Mouse (Mus musculus): ENCODE measurements at regions not wholly inside any gene's neighbourhood (a gene's known extent, or its start where the extent isn't known, plus 50 kb on each side); places are given as distances from the start of the nearest gene placed in this dataset. TPM values are rescaled to one million over a fixed set of nuclear protein-coding genes. Genes with fewer than 3 reads are reported as not detected.

- WGBS = 81% methylated on average over 1 of the region's 1 CpGs
- Histone ChIP-seq H3K9me3 (no peaks in the 10 kb centered on the region), H3K4me3 (no peak overlapping the region), H3K4me1 (replicated peaks) (no peaks in the 10 kb centered on the region), H3K4me2 (no peak overlapping the region), H3K9ac (no peak overlapping the region), H3K27me3 (no peaks in the 10 kb centered on the region), H3K27ac (replicated peaks) (no peak overlapping the region), H3K36me3 (no peaks in the 10 kb centered on the region)
- ATAC-seq (ENCODE audit: low read depth) = no peak
Observed at GRCm38 (mm10) chr1:122055146-122055545, 487.4 kb upstream of the Ddx18 start.

GRCm38 (mm10) chr1:122048112-122048725 is 480.4 kb upstream of the Ddx18 start:
- H3K4me3 ChIP-seq = no peak overlapping the region
- H3K36me3 ChIP-seq = no peaks in the 10 kb centered on the region
- H3K9me3 ChIP-seq = no peaks in the 10 kb centered on the region
- no peak overlapping the region for H3K27ac ChIP-seq (replicated peaks)
- 77% methylated on average over 2 of the region's 2 CpGs for WGBS
- no peaks in the 10 kb centered on the region for H3K4me1 ChIP-seq (replicated peaks)
- H3K9ac ChIP-seq = no peak overlapping the region
- H3K27me3 ChIP-seq = no peaks in the 10 kb centered on the region
- ATAC-seq (ENCODE audit: low read depth) = no peak
- no peak overlapping the region for H3K4me2 ChIP-seq

GRCm38 (mm10) chr1:122043896-122044295 is 476.1 kb upstream of the Ddx18 start:
- no peaks in the 10 kb centered on the region for H3K4me1 ChIP-seq (replicated peaks)
- H3K4me2 ChIP-seq = no peak overlapping the region
- no peak overlapping the region for H3K27ac ChIP-seq (replicated peaks)
- ATAC-seq (ENCODE audit: low read depth) = no peak
- H3K27me3 ChIP-seq = no peaks in the 10 kb centered on the region
- no peak overlapping the region for H3K4me3 ChIP-seq
- 83% methylated on average over 1 of the region's 1 CpGs for WGBS
- no peaks in the 10 kb centered on the region for H3K36me3 ChIP-seq
- no peaks in the 10 kb centered on the region for H3K9me3 ChIP-seq
- no peak overlapping the region for H3K9ac ChIP-seq

DNA sequence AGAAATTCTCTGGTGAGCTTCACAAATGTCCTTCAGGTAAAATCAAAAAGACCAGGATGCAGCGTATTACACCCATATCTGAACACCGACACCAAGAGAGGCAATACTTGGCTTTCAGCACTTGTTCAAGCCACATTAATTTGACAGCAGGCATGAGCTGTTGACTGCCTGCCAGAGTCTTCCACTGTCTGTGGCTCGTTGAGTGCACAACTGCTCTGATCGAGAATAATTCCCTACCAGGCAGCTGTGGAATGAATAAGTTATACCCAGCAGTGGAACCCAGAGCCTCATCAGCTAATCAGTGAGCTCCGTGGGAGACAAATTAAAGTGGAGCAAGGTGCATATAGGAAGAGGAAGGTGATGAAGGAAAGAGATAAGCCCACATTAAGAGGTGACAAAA is 475.3 kb upstream of the Ddx18 start:
- ATAC-seq (ENCODE audit: low read depth) = no peak
- no peak overlapping the region for H3K4me3 ChIP-seq
- no peaks in the 10 kb centered on the region for H3K36me3 ChIP-seq
- no peak overlapping the region for H3K9ac ChIP-seq
- no peaks in the 10 kb centered on the region for H3K27me3 ChIP-seq
- H3K4me1 ChIP-seq (replicated peaks) = no peaks in the 10 kb centered on the region
- no peak overlapping the region for H3K4me2 ChIP-seq
- WGBS = 71% methylated on average over 5 of the region's 5 CpGs
- no peaks in the 10 kb centered on the region for H3K9me3 ChIP-seq
- no peak overlapping the region for H3K27ac ChIP-seq (replicated peaks)

DNA sequence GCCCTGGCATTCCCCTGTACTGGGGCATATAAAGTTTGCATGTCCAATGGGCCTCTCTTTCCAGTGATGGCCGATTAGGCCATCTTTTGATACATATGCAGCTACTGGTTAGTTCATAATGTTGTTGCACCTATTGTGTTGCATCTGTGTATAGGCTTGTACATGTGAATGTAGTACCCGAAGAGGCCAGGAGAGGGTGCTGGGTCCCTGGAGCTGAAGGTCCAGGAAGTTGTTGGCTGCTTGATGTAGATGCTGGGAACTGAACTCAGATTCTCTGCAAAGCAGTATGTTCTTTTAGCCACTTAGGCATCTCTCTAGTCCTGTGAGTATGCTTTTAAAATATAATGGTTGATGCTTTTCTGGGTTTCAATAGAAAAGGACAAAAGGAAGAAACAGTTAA is 440.0 kb upstream of the Ddx18 start:
- WGBS = 85% methylated on average over 2 of the region's 2 CpGs
- Histone ChIP-seq H3K36me3 (no peaks in the 10 kb centered on the region), H3K4me3 (no peak overlapping the region), H3K9me3 (no peaks in the 10 kb centered on the region; the same call in 1 of the 2 replicates), H3K27ac (replicated peaks) (no peak overlapping the region), H3K4me2 (no peak overlapping the region), H3K27me3 (no peaks in the 10 kb centered on the region), H3K9ac (no peak overlapping the region), H3K4me1 (replicated peaks) (no peaks in the 10 kb centered on the region)
- no peak for ATAC-seq (ENCODE audit: low read depth)

GRCm38 (mm10) chr1:121996461-121996860 is 428.7 kb upstream of the Ddx18 start:
- Histone ChIP-seq H3K27ac (replicated peaks) (no peak overlapping the region), H3K27me3 (no peaks in the 10 kb centered on the region), H3K9me3 (no peaks in the 10 kb centered on the region), H3K4me3 (no peak overlapping the region), H3K4me2 (no peak overlapping the region), H3K9ac (no peak overlapping the region), H3K4me1 (replicated peaks) (no peaks in the 10 kb centered on the region), H3K36me3 (no peaks in the 10 kb centered on the region)
- ATAC-seq (ENCODE audit: low read depth) = no peak
- 53% methylated on average over 1 of the region's 1 CpGs for WGBS

DNA sequence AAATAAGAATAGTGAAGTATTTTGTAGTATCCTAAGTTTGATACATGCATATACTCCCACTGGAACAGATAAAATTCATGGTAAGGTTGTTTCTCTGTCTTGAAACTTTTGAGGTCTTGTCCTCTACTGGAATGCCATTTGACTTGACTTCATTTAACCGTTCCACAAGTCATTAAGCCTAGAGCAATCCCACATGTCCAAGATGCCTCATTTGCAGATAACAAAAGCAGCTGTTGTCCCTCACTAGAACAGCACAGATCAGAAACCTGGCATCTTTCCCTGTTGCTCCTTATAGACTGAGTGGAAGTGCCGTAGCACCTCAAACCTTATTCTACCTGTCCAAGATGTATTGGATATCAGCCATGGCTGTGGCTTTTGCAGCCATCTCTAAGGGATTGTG is 422.9 kb upstream of the Ddx18 start:
- no peak for ATAC-seq (ENCODE audit: low read depth)

DNA sequence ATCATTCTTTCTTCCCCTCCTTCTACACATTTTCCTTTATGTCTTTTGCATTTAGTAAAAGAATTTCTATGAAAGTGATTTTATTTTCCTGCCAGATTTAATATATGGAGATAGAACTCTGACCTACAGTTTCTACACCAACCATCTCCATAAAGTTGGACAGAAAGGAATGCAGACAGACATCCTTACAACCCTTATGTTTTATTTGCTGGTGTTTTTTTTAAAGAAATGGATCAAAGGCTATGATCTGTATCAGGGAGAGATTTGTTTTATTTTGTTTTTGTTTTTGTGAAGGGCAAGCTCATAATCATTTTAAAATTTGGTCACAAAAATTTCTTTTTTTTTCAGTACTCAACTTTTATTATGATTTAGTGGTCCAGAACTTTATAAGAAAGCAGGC is 391.2 kb upstream of the Ddx18 start:
- H3K4me3 ChIP-seq = no peak overlapping the region
- ATAC-seq (ENCODE audit: low read depth) = no peak
- H3K27ac ChIP-seq (replicated peaks) = no peak overlapping the region
- no peak overlapping the region for H3K9ac ChIP-seq
- no peaks in the 10 kb centered on the region for H3K4me1 ChIP-seq (replicated peaks)
- no peaks in the 10 kb centered on the region for H3K36me3 ChIP-seq
- H3K27me3 ChIP-seq = no peaks in the 10 kb centered on the region
- no peaks in the 10 kb centered on the region for H3K9me3 ChIP-seq
- no peak overlapping the region for H3K4me2 ChIP-seq

More for the DNA sequence above, 422.9 kb upstream of the Ddx18 start:
- 83% methylated on average over 2 of the region's 2 CpGs for whole genome bisulfite sequencing
- no peaks in the 10 kb centered on the region for H3K4me1 ChIP-seq (replicated peaks)
- H3K27ac ChIP-seq (replicated peaks) = no peak overlapping the region
- no peaks in the 10 kb centered on the region for H3K27me3 ChIP-seq
- H3K9ac ChIP-seq = no peak overlapping the region
- H3K36me3 ChIP-seq = no peaks in the 10 kb centered on the region
- H3K9me3 ChIP-seq = no peaks in the 10 kb centered on the region
- H3K4me3 ChIP-seq = no peak overlapping the region
- H3K4me2 ChIP-seq = no peak overlapping the region

DNA sequence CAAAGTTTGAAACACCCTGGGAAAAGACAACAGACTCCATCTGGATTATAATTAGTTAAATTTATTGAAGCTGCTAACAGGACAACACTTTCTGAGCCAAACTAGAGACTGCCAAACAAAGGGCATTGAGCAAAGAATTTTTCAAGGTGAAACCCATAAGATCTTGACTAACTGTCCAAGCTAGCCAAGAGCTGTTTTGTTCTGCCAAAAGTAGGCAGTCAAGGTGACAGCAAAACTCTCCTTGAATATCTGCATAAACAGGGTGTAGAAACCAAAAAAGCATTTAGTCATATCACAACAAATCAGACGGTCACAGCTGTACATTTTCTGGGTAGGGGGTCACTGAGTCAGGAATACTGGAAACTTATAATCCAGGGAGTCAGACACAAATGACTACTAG is 368.1 kb upstream of the Ddx18 start:
- H3K4me3 ChIP-seq = no peak overlapping the region
- H3K9me3 ChIP-seq = no peaks in the 10 kb centered on the region
- no peaks in the 10 kb centered on the region for H3K4me1 ChIP-seq (replicated peaks)
- no peak overlapping the region for H3K4me2 ChIP-seq
- WGBS = 94% methylated on average over 1 of the region's 1 CpGs
- no peaks in the 10 kb centered on the region for H3K27me3 ChIP-seq
- H3K36me3 ChIP-seq = no peaks in the 10 kb centered on the region
- H3K27ac ChIP-seq (replicated peaks) = no peak overlapping the region
- no peak overlapping the region for H3K9ac ChIP-seq
- no peak for ATAC-seq (ENCODE audit: low read depth)

Small RNA genes lying in the stretch of these regions (microRNA-seq; reads per million reads assigned to microRNA genes)
- gene Gm26472 = not detected
